Comparison of ENCODE assay signal across 12 mouse cellular contexts in the genomic region with DNA sequence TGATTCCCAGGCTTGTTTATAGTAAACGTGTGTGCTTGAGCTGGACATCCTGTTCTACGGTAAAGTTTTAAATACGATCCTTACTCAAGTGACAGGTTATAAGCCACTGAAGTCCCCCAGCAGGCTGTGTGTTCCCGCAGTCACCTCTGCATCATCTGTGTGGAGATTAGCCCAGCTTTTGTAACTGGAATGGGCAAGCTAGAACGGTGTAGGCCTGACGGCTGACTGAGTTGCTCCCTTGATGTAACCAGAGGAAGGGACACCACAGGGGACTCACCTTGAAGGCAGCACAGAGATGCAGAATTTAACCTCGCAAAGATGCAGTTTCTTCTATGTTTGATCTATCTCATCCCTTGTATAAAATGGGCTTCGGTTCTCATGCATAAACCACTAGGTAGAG.
"Had no signal": no experiment of that assay in that cellular context is flagged by ENCODE, and none has a peak within 500 bp of the region (broad histone marks: within the 10 kb centered on the region; RNA-seq: fewer than 3 reads in every experiment).

No protein-coding gene starts in this region.

- DNase-seq: kidney, postnatal 10 days; kidney, postnatal 4 days; lung, adult 2 months; lung, postnatal 36 days; right cerebral cortex, adult 18-20 months; thymus, postnatal 14 days had no signal

- H3K9ac ChIP-seq: liver, embryonic 15.5 days had no signal

- H3K4me3 ChIP-seq: layer of hippocampus, adult 2 months; limb, embryonic 10.5 days; liver, embryonic 15.5 days had no signal

- ATAC-seq: lung, postnatal 0 days had no signal

- H3K36me3 ChIP-seq: limb, embryonic 10.5 days; liver, embryonic 15.5 days had no signal

- H3K4me1 ChIP-seq: limb, embryonic 10.5 days; liver, embryonic 15.5 days had no signal

- H3K9me3 ChIP-seq: limb, embryonic 10.5 days; liver, embryonic 15.5 days had no signal

- H3K27ac ChIP-seq: layer of hippocampus, adult 2 months; limb, embryonic 10.5 days; liver, embryonic 15.5 days; stomach, postnatal 0 days had no signal

- H3K4me2 ChIP-seq: liver, embryonic 11.5 days; liver, embryonic 15.5 days had no signal

- H3K27me3 ChIP-seq: liver, embryonic 15.5 days had no signal
